Mouse (Mus musculus) layer of hippocampus, adult 2 months (tissue): Measurements from ENCODE around the gene Clec16a. TPM values are rescaled to one million over a fixed set of nuclear protein-coding genes. Genes with fewer than 3 reads are reported as not detected.

Experiments
- DNase-seq, 2 experiments: peaks; one replicate each; pipeline ENCODE4 v3.0.0; 2022; ENCODE audit warnings: low spot score in 2 of 2
- H3K27ac ChIP-seq: fragments of 200-600 bp; 2 replicates; pipeline ENCODE4 v1.8.1; 2022
- H3K4me3 ChIP-seq: fragments of 200-600 bp; 2 replicates; pipeline ENCODE4 v1.8.1; 2022; ENCODE audit warnings: mild to moderate bottlenecking
- CTCF ChIP-seq: fragments of 200-600 bp; conservative IDR thresholded peaks from 2 replicates; pipeline ENCODE4 v1.8.1; 2022; ENCODE audit warnings: antibody characterized with exemption, mild to moderate bottlenecking, moderate library complexity
- total RNA-seq, 2 experiments: library from RNA; stranded (reverse); gene quantifications; 2 replicates each; pipeline ENCODE4 v1.2.3; 2021

Clec16a gene
- total RNA-seq, 2 experiments from 2014 or later: 98.8 to 105 TPM

DNA sequence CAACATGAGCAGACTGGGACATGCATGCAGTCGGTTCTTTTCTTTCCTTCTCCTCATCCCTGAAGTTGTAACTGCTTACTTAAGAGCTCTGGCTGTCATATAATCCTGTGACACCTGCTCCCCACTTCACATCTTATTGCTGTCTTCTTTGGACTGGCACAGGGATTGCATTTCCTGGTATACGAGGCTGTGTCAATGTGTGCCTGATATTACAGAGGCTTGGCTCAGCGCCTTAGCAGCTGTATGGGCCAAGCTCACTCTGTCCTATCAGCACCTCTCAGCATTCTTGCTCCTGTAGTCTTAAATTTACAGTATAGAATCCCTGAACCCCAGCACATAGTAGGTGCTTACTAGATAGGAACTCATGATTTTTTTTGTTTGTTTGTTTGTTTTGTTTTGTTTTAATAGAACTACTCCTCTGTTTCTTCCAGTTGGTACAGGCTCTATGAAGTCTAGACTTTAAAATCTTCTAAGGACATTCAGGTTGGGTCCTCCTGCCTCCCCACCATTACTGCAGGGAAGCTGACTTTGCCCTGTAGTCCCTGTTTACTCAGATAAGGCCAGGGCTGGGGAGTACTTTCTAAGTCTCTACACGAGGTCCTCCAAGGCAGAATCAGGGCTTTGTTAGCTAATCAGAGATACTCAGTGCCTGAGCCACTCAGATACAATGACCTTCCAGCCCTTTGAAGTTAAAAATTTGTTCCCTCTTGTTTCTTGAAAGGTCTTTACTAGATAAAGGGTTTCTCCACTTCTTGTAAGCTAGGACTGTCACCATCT is 97.9 kb downstream of the Clec16a start:
- H3K27ac ChIP-seq: no peak overlapping the region
- DNase-seq: no peak
- H3K4me3 ChIP-seq: no peak overlapping the region
- no peak for TF ChIP-seq CTCF

DNA sequence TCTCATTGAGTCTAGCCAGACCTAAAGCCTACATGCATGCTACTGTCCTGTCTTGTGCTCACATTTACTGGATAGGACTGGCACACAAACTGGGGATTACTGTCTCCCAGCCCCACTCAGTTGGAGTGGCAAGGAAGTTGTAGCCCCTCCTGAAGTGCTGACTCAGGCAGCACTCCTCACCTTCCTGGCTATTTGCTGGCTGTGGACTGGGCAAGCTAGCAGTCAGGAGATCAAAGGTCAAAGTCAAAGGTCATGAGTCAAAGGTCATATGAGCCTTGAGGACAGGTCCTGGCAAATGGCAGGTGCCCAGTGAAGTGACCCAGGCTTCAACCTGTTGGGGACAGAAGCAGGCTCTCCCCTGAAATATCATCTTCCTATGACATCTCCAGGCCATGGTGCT is 99.1 kb downstream of the Clec16a start:
- DNase-seq: no peak
- no peak overlapping the region for H3K4me3 ChIP-seq
- no peak for TF ChIP-seq CTCF
- no peak overlapping the region for H3K27ac ChIP-seq

DNA sequence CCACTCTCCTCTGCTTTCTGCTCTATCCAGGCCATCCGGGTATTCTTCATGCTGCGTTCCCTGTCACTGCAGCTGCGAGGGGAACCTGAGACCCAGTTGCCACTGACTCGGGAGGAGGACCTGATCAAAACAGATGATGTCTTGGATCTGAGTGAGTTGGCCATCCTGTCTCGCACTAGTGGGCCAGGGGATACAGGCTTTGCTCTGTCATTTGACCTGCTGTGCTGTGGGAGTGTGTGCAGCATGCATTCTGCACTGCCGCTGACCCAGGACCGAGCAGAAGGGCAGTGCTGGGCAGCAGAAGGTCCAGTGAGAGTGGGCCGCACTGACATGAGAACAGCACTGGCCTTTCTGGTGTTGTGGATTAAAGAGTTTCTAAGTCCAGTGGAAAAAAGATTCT is 99.6 kb downstream of the Clec16a start:
- no peak for TF ChIP-seq CTCF
- Histone ChIP-seq H3K27ac (no peak overlapping the region), H3K4me3 (no peak overlapping the region)
- DNase-seq: no peak

DNA sequence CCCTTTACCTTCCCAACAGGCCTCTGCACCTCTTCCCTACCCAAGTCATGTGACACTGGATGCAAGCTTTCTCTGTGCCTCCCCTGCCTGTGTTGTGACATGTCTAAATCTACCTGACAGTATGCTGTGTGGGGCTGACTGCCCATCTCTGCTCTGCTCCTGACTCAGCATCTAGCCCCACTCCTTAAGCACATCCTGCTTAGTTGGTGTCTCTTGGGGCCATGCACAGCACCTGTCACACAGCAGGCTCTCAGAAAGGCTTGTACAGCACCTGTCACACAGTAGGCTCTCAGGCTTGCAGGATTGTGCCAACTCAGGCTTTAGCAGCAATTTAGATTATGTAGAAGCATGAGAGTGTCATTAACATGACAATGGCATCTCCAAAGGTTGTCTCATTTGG is 106.7 kb downstream of the Clec16a start:
- H3K27ac ChIP-seq: peak overlapping the region; percentile 76; the same call in 1 of the 2 replicates
- H3K4me3 ChIP-seq: no peak overlapping the region
- TF ChIP-seq CTCF: no peak
- DNase-seq: no peak

DNA sequence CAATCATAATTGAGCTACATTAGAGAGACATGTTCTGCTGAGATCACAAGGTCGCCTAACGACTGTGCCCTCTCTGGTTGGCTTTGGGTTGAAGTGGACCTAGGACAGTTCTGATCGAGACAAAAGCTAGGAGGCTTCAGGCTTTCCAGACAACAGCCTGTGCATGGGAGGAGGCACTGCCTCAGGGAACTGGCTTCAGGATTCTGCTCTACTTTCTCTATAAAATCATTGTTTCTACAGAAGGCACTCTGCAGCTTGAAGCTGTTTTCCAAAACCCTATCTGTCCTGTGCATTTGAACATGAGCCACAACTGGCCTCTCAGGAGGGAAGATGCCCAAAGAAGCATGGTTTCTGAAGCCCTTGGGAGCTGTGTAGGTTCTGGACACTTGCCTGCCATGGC is 107.8 kb downstream of the Clec16a start:
- no peak overlapping the region for H3K4me3 ChIP-seq
- no peak for TF ChIP-seq CTCF
- DNase-seq: no peak
- peak overlapping the region; percentile 76 for H3K27ac ChIP-seq

DNA sequence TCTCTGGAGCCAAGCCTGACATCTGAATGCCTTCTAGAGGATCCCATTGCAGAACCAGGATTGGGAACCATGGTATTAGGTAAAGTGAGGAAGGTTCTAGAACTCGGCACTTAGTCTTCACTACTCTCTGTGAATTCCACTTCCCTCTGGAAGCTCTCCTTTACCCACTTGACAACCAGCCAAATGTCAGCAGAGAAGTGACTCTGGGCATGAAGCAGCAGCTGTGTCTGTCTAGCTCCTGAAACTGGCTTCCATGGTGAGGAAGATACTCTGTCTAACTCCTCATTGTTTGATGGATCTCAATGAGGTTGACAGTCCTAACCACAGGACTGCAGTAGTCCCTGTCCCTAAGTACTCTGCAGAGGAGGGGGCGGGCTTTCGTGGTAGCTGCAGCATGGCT is 110.1 kb downstream of the Clec16a start:
- Histone ChIP-seq H3K4me3 (no peak overlapping the region), H3K27ac (peak overlapping the region; percentile 58; the same call in 1 of the 2 replicates)
- no peak for DNase-seq
- TF ChIP-seq CTCF: no peak

DNA sequence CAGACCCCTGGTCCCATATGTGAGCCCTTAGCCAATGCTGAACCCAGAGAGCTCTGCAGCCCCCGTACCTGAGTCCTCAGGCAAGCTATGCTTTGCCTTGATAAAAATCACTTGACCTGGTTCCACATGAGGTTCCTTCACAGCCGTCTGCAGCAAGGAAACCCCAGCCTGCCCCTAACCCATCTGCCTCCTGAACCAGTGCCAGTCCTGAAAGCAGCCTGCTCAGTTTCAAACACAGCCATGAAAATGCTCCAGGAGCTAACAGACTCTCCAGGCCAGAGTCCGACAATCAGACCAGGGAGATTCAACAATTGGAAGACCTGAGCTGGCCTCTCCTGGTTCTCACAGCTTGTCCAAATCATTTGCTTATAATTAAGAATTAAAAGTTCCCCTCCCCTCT is 110.8 kb downstream of the Clec16a start:
- Histone ChIP-seq H3K4me3 (no peak overlapping the region), H3K27ac (peak overlapping the region; percentile 58; the same call in 1 of the 2 replicates)
- no peak for DNase-seq
- no peak for TF ChIP-seq CTCF

DNA sequence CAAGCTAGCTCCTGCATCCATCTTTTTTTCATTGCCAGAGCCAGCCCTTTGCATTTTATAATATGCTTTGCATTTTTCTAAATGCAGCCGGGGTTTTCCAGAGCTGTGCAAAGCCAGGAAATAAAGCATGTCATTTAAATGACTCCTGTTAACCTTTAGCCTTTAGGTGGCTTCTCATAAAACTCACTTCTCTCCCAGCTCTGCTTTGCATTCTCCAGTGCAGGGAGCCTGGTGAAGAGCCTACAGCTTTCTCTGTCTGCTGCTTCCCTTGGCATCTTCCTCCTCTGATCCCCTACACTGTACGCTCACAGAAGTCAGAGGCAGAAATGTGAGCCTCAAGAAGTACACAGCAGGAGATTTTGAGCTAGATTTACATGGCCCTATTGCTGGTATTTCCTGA is 111.3 kb downstream of the Clec16a start:
- Histone ChIP-seq H3K4me3 (no peak overlapping the region), H3K27ac (peak overlapping the region; percentile 58)
- no peak for TF ChIP-seq CTCF
- DNase-seq: no peak

DNA sequence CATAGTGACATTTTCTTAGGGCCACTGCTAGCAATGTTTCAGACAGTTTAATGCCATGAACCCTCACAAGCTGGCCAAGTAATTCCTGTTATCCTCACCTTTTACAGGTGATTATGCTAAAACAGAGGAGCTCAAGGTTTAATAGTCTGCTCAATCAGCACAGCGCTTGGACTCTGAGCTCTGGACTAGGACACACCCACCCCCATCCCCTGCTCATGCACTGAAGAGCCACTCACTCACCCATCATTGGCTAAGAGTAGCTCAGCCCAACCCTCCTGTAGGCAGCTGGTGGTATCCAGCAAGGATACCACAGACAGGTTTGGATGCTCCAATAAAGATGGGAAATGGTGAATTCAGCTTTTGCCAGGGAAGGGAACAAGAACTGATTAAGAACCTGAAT is 111.8 kb downstream of the Clec16a start:
- DNase-seq: no peak
- TF ChIP-seq CTCF: no peak
- peak overlapping the region; percentile 58 for H3K27ac ChIP-seq

DNA sequence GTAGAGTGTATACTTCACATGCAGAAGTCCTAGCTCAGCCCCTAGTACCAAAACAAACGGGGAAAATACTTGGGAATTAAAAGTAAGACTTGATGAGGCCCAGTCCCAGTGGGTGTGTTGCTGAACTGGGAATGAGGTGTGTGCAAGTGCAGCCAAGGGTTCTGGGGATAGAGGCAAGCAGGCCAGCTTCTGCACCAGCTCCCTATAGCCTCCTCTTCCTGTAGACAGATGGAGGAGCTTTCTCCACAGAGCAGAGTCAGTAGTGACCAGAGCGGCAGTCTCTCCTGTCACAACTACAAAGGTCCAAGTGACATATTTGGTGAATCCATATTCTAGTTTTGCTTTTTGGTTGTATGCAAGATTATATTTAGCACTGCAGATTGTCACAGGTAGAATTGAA is 114.1 kb downstream of the Clec16a start:
- H3K4me3 ChIP-seq: no peak overlapping the region
- no peak for DNase-seq
- no peak for TF ChIP-seq CTCF
- H3K27ac ChIP-seq: peak overlapping the region; percentile 63

More for the DNA sequence above, 111.8 kb downstream of the Clec16a start:
- no peak overlapping the region for H3K4me3 ChIP-seq

DNA sequence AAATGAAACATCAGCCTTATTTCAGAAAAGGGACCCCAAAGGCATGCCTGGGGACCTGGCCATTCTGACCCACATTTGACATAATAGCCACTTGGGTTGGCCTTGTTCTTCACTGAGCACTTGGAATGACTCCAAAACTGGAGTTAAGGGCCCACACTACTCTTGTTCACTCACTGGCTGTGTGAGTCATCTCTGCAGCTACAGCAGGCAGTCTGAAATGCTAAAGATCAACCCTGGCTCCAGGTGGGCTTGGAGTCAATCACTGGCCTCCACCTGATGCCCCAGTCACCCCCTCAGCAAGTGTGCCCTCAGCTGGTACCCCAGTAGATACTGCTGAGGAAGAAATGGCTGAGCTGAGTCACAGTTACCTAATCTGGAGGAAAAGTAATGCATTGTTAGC is 115.4 kb downstream of the Clec16a start:
- TF ChIP-seq CTCF: no peak
- Histone ChIP-seq H3K4me3 (no peak overlapping the region), H3K27ac (peak overlapping the region; percentile 59; the same call in 1 of the 2 replicates)
- DNase-seq: no peak

DNA sequence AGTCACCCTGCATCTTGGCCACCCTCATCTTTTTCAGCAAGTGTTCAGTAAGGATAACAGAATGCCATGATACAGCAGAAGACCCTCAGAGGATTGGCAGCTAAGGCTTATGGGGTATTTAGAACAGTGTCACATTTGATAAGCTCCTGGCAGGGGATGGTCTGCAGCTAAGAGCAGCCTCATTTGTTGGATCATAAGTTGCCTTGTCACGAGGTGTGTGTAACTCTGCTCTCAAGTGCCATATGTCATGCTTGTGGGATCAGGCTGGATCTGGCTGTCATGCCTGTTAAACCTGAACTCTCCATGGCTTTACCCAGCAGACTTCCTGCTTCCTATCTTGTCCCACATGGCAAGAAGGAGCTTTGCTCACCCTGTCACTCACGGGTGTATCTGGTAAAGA is 116.2 kb downstream of the Clec16a start:
- no peak for DNase-seq
- Histone ChIP-seq H3K4me3 (no peak overlapping the region), H3K27ac (peak overlapping the region; percentile 59; the same call in 1 of the 2 replicates)
- no peak for TF ChIP-seq CTCF

DNA sequence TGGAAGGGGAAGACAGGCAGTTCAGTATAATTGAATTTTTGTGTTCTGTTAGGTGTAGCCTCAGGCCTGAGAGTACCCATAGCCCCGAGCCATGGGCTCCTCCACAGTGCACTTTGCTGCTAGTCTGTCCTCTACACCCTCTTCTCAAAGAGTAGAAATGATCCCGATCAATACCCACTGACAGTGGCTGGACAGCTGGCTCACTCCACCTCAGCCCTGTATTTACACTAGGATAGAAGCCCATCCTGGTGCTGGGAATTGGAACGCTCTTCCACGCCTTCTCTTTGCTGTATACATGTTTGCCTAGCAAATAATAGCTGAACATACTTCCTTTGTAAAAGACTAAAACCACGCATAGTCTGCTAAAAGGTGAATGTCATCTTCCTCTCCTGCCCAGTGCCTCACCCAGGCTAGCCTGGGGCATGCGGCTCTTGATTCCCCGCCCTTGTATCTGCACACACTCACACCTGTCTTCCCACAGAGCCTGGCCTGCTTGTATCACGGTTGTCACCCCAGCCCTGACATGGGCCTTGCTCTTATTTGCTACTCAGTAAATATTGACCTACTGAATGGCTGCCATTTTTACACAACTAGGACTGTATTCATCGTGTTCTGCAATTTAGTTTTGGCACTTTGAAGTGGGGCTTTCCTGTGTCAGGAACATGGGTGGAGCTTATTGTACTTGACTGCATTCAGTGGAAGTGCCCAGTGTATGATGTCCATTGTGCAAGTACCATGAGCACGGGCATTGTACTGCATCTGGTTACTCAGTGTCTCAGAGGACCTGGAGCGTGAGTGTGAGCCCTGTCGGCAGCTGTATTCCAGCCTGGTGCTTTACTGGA is 119.0 kb downstream of the Clec16a start:
- no peak for TF ChIP-seq CTCF
- no peak overlapping the region for H3K4me3 ChIP-seq
- peak overlapping the region; percentile 76; the same call in 1 of the 2 replicates for H3K27ac ChIP-seq
- no peak for DNase-seq
